Mouse (Mus musculus): ENCODE measurements around the gene Gls. TPM values are rescaled to one million over a fixed set of nuclear protein-coding genes. Genes with fewer than 3 reads are reported as not detected.

The Gls gene
- polyA plus RNA-seq, 1 experiment, result 15.1 TPM

DNA sequence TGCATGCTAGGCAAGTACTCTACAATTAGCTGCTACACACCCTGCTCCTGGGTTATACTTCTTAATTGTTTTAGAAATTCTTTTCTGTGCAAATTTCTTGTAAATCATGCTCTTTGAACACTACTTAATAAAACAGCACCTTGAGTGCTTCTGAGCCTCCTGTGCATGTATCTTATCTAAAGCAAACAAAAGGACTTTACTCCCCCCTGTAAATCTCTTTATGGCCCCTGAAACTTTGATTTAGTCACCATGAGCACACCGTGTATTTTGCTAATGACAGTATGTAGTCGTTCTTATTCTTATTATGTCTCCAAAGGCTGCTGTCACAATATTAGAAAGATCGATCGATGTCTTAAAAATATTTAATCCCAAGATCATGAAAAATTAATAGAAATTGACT, 23.9 kb upstream of the Gls start:
- Histone ChIP-seq H3K36me3 (ENCODE audit: control insufficient read depth, insufficient read depth) (no peaks in the 10 kb centered on the region), H3K79me2 (ENCODE audit: control insufficient read depth, insufficient read depth) (no peaks in the 10 kb centered on the region), H3K4me2 (ENCODE audit: low read depth) (no peak overlapping the region), H3ac (ENCODE audit: control insufficient read depth, insufficient read length) (no peak overlapping the region), H3K4me3 (no peak overlapping the region), H3K27me3 (ENCODE audit: control insufficient read depth, insufficient read depth, insufficient read length) (no peaks in the 10 kb centered on the region)
- no peak for TF ChIP-seq CEBPB (IDR thresholded peaks at IDR 0.05; ENCODE audit: insufficient read depth, poor library complexity, severe bottlenecking)
- no peak for TF ChIP-seq TCF3 (IDR thresholded peaks at IDR 0.05; ENCODE audit: insufficient read length, low read depth)
- no peak for TF ChIP-seq SRF (IDR thresholded peaks at IDR 0.05; ENCODE audit: control insufficient read depth, insufficient read length, low read depth)
- TF ChIP-seq TCF12 (IDR thresholded peaks at IDR 0.05; ENCODE audit: insufficient read depth, poor library complexity, severe bottlenecking), result no peak
- TF ChIP-seq USF1 (IDR thresholded peaks at IDR 0.05; ENCODE audit: low read depth), result no peak
- TF ChIP-seq POLR2A (IDR thresholded peaks at IDR 0.05; ENCODE audit: insufficient read length, low read depth), result no peak
- TF ChIP-seq MYOD1 (IDR thresholded peaks at IDR 0.05; ENCODE audit: control insufficient read depth in 1 of 3, insufficient read length in 2 of 3, low read depth in 2 of 3), result no peak
- no peak for TF ChIP-seq MYOG (IDR thresholded peaks at IDR 0.05; ENCODE audit: control insufficient read depth in 1 of 3, insufficient read depth in 1 of 3, insufficient read length in 2 of 3, low read depth in 2 of 3)
- TF ChIP-seq POLR2AphosphoS2 (IDR thresholded peaks at IDR 0.05; ENCODE audit: insufficient read length, low read depth), result no peak
- no peak for TF ChIP-seq MAX (IDR thresholded peaks at IDR 0.05; ENCODE audit: low read depth)
- no peak for TF ChIP-seq E2F4 (IDR thresholded peaks at IDR 0.05; ENCODE audit: insufficient read depth)
- TF ChIP-seq REST (IDR thresholded peaks at IDR 0.05; ENCODE audit: insufficient read depth, insufficient read length), result no peak

DNA sequence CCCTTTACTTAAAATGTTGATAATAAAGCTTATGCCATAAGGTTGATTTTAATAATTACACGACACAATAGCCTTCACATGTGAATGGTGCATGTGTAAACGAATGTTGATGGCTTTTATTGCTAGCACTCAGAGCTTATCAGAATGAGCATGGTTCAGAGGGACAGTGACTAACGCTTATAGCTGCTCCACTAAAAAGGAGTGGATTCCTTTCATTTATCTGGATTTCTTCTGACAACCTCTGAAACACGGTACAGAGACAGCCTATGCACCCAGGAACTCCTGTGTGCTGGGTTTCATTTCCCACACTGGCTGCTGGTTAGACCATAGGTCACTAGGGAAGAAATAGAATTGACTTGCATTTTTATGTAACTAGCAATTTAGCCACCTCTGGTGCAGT, 23.2 kb upstream of the Gls start:
- no peak overlapping the region for H3K4me2 ChIP-seq (ENCODE audit: low read depth)
- no peaks in the 10 kb centered on the region for H3K27me3 ChIP-seq (ENCODE audit: control insufficient read depth, insufficient read depth, insufficient read length)
- H3ac ChIP-seq (ENCODE audit: control insufficient read depth, insufficient read length), result no peak overlapping the region
- TF ChIP-seq TCF3 (IDR thresholded peaks at IDR 0.05; ENCODE audit: insufficient read length, low read depth) (no peak), MYOG (IDR thresholded peaks at IDR 0.05; ENCODE audit: control insufficient read depth in 1 of 3, insufficient read depth in 1 of 3, insufficient read length in 2 of 3, low read depth in 2 of 3) (no peak), TCF12 (IDR thresholded peaks at IDR 0.05; ENCODE audit: insufficient read depth, poor library complexity, severe bottlenecking) (no peak), POLR2AphosphoS2 (IDR thresholded peaks at IDR 0.05; ENCODE audit: insufficient read length, low read depth) (no peak), CEBPB (IDR thresholded peaks at IDR 0.05; ENCODE audit: insufficient read depth, poor library complexity, severe bottlenecking) (no peak), USF1 (IDR thresholded peaks at IDR 0.05; ENCODE audit: low read depth) (no peak), E2F4 (IDR thresholded peaks at IDR 0.05; ENCODE audit: insufficient read depth) (no peak), MAX (IDR thresholded peaks at IDR 0.05; ENCODE audit: low read depth) (no peak), POLR2A (IDR thresholded peaks at IDR 0.05; ENCODE audit: insufficient read length, low read depth) (no peak), REST (IDR thresholded peaks at IDR 0.05; ENCODE audit: insufficient read depth, insufficient read length) (no peak), SRF (IDR thresholded peaks at IDR 0.05; ENCODE audit: control insufficient read depth, insufficient read length, low read depth) (no peak), MYOD1 (IDR thresholded peaks at IDR 0.05; ENCODE audit: control insufficient read depth in 1 of 3, insufficient read length in 2 of 3, low read depth in 2 of 3) (no peak)
- H3K4me3 ChIP-seq, result no peak overlapping the region
- H3K36me3 ChIP-seq (ENCODE audit: control insufficient read depth, insufficient read depth), result no peaks in the 10 kb centered on the region
- H3K79me2 ChIP-seq (ENCODE audit: control insufficient read depth, insufficient read depth), result no peaks in the 10 kb centered on the region

GRCm38 (mm10) chr1:52254411-52254810, 21.4 kb upstream of the Gls start:
- TF ChIP-seq MYOG (IDR thresholded peaks at IDR 0.05; ENCODE audit: control insufficient read depth in 1 of 3, insufficient read depth in 1 of 3, insufficient read length in 2 of 3, low read depth in 2 of 3) (no peak), MAX (IDR thresholded peaks at IDR 0.05; ENCODE audit: low read depth) (no peak), POLR2AphosphoS2 (IDR thresholded peaks at IDR 0.05; ENCODE audit: insufficient read length, low read depth) (no peak), TCF12 (IDR thresholded peaks at IDR 0.05; ENCODE audit: insufficient read depth, poor library complexity, severe bottlenecking) (no peak), REST (IDR thresholded peaks at IDR 0.05; ENCODE audit: insufficient read depth, insufficient read length) (no peak), SRF (IDR thresholded peaks at IDR 0.05; ENCODE audit: control insufficient read depth, insufficient read length, low read depth) (no peak), MYOD1 (IDR thresholded peaks at IDR 0.05; ENCODE audit: control insufficient read depth in 1 of 3, insufficient read length in 2 of 3, low read depth in 2 of 3) (no peak), TCF3 (IDR thresholded peaks at IDR 0.05; ENCODE audit: insufficient read length, low read depth) (no peak), USF1 (IDR thresholded peaks at IDR 0.05; ENCODE audit: low read depth) (no peak), E2F4 (IDR thresholded peaks at IDR 0.05; ENCODE audit: insufficient read depth) (no peak)
- H3ac ChIP-seq (ENCODE audit: control insufficient read depth, insufficient read length), result no peak overlapping the region
- no peaks in the 10 kb centered on the region for H3K36me3 ChIP-seq (ENCODE audit: control insufficient read depth, insufficient read depth)
- H3K27me3 ChIP-seq (ENCODE audit: control insufficient read depth, insufficient read depth, insufficient read length), result no peaks in the 10 kb centered on the region
- H3K4me2 ChIP-seq (ENCODE audit: low read depth), result peak overlapping the region; percentile 51
- H3K4me3 ChIP-seq, result no peak overlapping the region
- no peaks in the 10 kb centered on the region for H3K79me2 ChIP-seq (ENCODE audit: control insufficient read depth, insufficient read depth)

- Histone ChIP-seq H3K79me2 (ENCODE audit: control insufficient read depth, insufficient read depth) (no peaks in the 10 kb centered on the region), H3K36me3 (ENCODE audit: control insufficient read depth, insufficient read depth) (no peaks in the 10 kb centered on the region), H3K27me3 (ENCODE audit: control insufficient read depth, insufficient read depth, insufficient read length) (no peaks in the 10 kb centered on the region), H3K4me3 (no peak overlapping the region), H3ac (ENCODE audit: control insufficient read depth, insufficient read length) (no peak overlapping the region), H3K4me2 (ENCODE audit: low read depth) (no peak overlapping the region)
- TF ChIP-seq CEBPB (IDR thresholded peaks at IDR 0.05; ENCODE audit: insufficient read depth, poor library complexity, severe bottlenecking), result no peak
- no peak for TF ChIP-seq MAX (IDR thresholded peaks at IDR 0.05; ENCODE audit: low read depth)
- TF ChIP-seq TCF12 (IDR thresholded peaks at IDR 0.05; ENCODE audit: insufficient read depth, poor library complexity, severe bottlenecking), result no peak
- TF ChIP-seq POLR2A (IDR thresholded peaks at IDR 0.05; ENCODE audit: insufficient read length, low read depth), result no peak
- no peak for TF ChIP-seq REST (IDR thresholded peaks at IDR 0.05; ENCODE audit: insufficient read depth, insufficient read length)
- no peak for TF ChIP-seq MYOD1 (IDR thresholded peaks at IDR 0.05; ENCODE audit: control insufficient read depth in 1 of 3, insufficient read length in 2 of 3, low read depth in 2 of 3)
- no peak for TF ChIP-seq MYOG (IDR thresholded peaks at IDR 0.05; ENCODE audit: control insufficient read depth in 1 of 3, insufficient read depth in 1 of 3, insufficient read length in 2 of 3, low read depth in 2 of 3)
- no peak for TF ChIP-seq SRF (IDR thresholded peaks at IDR 0.05; ENCODE audit: control insufficient read depth, insufficient read length, low read depth)
- TF ChIP-seq USF1 (IDR thresholded peaks at IDR 0.05; ENCODE audit: low read depth), result no peak
- TF ChIP-seq POLR2AphosphoS2 (IDR thresholded peaks at IDR 0.05; ENCODE audit: insufficient read length, low read depth), result no peak
- no peak for TF ChIP-seq E2F4 (IDR thresholded peaks at IDR 0.05; ENCODE audit: insufficient read depth)
- no peak for TF ChIP-seq TCF3 (IDR thresholded peaks at IDR 0.05; ENCODE audit: insufficient read length, low read depth)
These were observed 20.4 kb upstream of the Gls start for GRCm38 (mm10) chr1:52253386-52253785.

Measured in myocyte (in vitro differentiated cells).